Mouse (Mus musculus): Measurements from ENCODE around the gene Spon2.

Gene Spon2

DNA sequence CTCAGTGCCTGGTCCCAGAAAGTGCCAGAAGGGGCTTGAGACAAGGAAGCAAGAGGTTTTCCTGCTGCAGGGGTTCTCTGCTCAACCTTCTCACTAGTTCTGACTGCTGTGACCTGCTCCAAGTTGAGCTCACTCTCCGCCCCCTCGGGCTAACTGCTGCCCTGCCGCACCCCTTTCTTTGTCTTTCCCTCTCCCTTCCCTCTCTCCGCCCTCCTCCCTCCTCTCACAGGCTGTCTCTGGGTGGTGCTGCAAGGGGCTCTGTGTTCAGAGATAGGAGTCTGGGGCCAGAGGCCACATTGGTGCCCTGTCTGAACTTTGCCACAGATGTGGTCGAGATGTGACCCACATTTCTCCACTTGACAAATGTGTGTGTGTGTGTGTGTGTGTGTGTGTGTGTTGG, at the start of gene Spon2:
TSS of gene Spon2 (minus strand) at position 375 of the 400 bp plus-strand sequence.
- DNase-seq (ENCODE audit: low read depth, low spot score), result no peak

GRCm38 (mm10) chr5:33254416-33254815, 36.2 kb upstream of the Spon2 start:
- no peak for DNase-seq (ENCODE audit: low read depth, low spot score)

GRCm38 (mm10) chr5:33248186-33248585, 29.9 kb upstream of the Spon2 start:
- no peak for DNase-seq (ENCODE audit: low read depth, low spot score)

DNA sequence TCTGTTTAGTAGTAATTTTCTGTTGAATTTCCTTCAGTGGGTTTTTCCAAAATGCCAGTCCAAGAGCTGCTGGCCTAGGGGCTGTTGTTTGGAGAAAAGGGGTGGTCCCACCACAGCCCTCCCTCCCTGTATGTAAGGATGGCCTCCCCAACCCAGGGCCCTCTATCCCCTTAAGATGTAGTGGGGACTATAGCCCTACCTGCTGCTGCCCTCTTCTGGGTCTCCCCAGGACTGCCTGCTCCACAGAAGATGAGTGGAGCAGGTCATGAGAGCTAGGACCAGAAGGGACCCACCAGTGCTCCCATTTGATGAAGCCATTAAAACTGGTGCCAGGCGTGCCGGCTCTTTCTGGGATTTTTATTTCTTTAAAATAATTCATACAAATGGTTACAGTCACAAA, 29.1 kb upstream of the Spon2 start:
- DNase-seq (ENCODE audit: low read depth, low spot score), result no peak

- DNase-seq (ENCODE audit: low read depth, low spot score), result peak; percentile 76
These were observed 27.4 kb upstream of the Spon2 start for GRCm38 (mm10) chr5:33245701-33246100.

DNA sequence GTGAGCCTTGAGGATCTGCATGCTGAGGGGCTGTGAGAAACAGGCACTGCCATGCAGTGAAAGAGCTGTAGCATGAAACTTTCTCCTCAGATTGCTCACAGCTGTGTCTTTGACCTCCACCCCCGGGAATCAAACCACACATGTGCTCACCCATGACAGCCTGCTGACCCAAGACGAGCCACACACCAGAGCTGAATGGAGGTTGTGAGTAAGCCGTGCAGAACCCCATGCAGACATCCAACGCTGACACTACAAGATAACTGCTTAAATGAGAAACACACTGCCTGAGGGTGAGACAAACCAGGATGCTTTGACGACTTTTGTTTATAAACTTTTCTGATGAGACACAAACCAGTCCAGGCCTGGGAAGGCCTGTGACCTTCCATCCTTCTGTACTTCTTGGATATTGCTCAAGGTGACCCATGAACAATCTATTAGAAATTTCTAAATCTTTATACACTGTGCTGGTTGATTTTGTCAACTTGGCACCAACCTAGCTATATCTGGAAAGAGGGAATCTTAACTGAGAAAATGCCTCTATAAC, 26.2 kb upstream of the Spon2 start:
- DNase-seq (ENCODE audit: low read depth, low spot score), result no peak

DNA sequence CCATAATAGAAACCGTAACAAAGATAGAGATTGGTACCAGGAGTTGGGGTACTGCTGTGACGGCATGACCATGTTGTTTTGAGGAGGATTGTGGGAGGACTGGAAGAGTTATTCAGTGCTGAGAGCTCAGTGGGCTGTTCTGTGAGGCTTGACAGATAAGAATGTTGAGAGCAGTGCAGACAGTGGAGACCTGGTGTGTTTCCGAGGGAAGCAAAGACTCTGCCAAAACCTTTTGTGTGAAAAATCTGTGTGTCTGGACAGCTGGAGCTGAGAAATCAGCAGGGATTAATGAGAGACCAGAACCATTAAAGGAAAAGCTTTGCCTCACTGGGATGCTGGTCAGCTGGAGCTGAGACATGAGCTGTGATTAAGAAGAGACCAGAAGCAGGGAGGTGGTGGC, 21.7 kb upstream of the Spon2 start:
- no peak for DNase-seq (ENCODE audit: low read depth, low spot score)

DNA sequence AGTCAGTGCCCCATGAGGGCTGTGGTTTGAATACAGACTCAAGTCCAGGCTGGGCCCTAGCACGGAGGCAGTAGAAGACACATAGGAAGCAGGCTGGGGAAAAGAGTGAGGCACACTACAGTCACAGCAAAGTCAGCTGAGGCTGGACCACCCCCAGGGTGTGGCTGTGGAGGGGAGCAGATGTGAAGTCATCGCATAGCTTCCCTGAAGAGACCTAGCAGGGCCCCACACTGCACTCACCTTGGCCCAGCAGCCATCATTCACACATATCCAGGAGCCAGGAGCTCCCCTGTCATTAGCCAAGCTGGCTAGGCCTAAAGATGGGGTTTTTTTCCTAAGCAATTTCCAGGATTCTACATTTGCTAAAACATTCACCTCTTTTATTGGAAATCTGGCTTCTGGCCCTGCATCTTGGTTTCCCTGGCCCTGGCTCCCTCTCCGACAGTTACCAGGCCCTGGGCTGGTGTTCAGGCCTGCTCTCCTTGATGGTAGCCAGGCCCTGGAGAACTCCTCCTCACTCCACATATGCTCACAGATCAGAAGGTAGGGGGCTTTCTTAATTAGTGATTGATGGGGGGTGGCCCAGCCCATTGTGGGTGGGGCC, 21.0 kb upstream of the Spon2 start:
- no peak for DNase-seq (ENCODE audit: low read depth, low spot score)

DNA sequence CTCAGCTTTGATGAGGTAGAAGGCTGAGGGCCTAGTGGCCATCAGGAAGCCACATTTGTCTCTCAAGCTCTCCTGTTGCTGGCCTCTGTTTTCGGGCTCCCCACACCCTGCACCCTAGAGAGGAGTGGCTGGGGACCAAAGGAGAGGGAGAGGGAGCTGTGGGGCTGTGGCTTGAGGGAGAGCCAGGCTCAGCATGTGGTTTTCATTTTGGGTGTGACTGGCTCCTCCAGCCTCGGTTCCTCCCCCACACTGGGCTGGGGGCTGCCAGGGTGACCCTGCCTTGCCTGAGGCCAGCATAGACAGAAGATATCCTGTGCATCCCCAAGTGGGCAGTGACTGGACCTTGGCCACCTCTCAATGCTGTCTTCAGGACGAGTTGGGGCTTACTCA, 20.0 kb upstream of the Spon2 start:
- DNase-seq (ENCODE audit: low read depth, low spot score), result no peak

GRCm38 (mm10) chr5:33237600-33238255, 19.5 kb upstream of the Spon2 start:
- DNase-seq (ENCODE audit: low read depth, low spot score), result peak; percentile 67

GRCm38 (mm10) chr5:33234391-33235031, 16.3 kb upstream of the Spon2 start:
- DNase-seq (ENCODE audit: low read depth, low spot score), result no peak

DNA sequence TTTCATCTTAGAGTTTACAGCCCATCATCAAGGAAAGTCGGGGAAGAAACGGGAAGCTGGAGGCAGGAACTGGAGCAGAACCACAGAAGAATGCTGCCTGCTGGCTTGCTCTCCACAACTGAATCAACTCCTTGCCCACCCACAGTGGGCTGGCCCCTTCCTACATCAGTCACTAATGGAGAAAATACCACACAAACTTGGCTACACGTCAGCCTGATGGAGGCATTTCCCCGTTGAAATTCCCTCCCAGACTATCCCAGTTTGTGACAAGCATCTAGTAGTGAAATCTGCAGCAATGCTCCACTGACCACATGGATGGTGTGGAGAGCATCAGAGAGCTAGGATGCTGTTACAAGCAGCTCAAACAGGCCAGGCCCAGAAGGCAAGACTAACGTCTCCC, 14.5 kb upstream of the Spon2 start:
- no peak for DNase-seq (ENCODE audit: low read depth, low spot score)

- no peak for DNase-seq (ENCODE audit: low read depth, low spot score)
These were observed 12.0 kb upstream of the Spon2 start for GRCm38 (mm10) chr5:33230285-33230684.

DNA sequence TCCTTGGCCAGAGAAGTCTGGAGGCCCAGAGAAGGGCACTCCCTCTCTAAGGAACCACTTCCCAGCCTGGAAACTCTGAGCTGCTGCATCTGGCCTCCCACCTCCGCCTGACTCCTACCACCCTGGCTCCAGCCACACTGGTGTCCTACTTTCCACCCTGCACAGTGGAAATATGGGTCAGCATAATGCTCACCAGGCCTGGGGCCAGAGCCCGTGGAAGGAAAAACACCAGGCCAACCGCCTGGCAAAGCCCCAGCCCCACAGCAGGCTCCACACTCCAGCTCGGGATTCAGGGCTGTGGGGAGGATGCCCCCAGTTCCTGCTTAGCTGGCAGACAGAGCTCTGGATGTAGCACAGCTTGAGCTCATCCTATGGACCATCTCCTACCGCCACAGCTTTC, 10.2 kb upstream of the Spon2 start:
- DNase-seq (ENCODE audit: low read depth, low spot score), result no peak

DNA sequence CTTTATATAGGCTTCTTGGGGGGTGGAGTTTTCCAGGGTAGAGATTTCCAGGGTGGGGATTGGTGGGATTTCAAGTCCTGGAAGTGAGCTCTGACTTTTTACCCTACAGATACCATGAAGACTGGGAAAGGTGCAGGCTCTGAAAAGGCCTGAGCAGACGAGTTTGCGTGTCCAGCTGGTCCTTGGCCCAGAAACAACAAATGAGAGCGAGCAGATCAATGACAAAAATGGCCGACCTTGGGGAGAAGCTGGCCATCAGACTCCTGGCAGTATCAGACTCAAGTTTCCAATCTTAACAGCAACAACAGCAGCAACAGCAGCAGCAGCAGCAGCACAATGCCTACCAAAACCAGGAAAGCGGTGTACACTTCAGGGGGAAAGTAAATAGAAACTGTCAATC, 7.4 kb upstream of the Spon2 start:
- DNase-seq (ENCODE audit: low read depth, low spot score), result no peak

DNA sequence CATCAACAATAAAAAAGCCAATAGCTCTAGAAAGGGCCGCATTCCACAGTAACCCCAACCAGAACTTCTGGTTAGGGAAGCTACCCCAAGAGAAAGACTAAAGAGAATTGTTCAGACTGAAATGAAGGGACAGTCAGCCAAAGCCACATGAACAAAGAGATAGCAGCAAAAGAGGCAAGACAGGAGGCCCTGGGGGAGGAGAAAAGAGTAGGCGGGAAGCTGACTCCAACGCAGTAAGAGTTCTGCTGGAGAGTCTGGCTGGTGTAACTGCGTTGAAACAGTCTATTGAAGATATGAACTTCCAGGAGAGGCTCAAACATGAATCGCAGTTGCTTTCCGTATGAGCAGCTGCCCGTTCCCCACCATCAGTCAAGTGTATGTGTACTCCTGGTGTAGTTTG, 6.2 kb upstream of the Spon2 start:
- DNase-seq (ENCODE audit: low read depth, low spot score), result no peak

- no peak for DNase-seq (ENCODE audit: low read depth, low spot score)
These were observed 4.8 kb upstream of the Spon2 start for GRCm38 (mm10) chr5:33222841-33223744.

- no peak for DNase-seq (ENCODE audit: low read depth, low spot score)
These were observed 4.1 kb upstream of the Spon2 start for GRCm38 (mm10) chr5:33222389-33222788.

GRCm38 (mm10) chr5:33220350-33221044, 2.2 kb upstream of the Spon2 start:
- peak; percentile 72 for DNase-seq (ENCODE audit: low read depth, low spot score)

DNA sequence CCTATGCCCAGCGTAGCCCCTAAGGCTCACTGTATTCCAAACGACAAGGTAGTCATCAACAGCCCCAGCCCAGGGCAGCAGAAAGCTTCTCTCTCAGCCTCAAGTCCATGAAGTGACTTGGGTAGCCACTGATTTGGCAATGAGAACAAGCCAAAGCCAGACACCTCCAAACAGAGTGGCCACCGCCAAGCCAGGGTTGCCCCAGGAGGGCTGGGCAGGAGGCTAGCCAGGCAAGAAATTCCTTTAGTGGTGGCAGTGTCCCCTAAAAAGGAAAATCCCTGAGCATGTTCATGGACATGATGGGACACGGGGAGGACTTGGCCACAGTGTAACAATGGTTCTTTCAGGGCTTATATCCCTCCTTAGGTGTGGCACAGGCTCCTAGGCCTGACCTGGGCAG, 1.6 kb upstream of the Spon2 start:
- no peak for DNase-seq (ENCODE audit: low read depth, low spot score)

- DNase-seq (ENCODE audit: low read depth, low spot score), result no peak
These were observed 643 bp upstream of the Spon2 start for GRCm38 (mm10) chr5:33218746-33219449.
